ENCODE assay signal across 17 mouse cellular contexts in genomic region chr1:187098285-187098684, GRCm38 (mm10).
DNase-seq lines count a peak whose midpoint lies in the region; ATAC-seq and TF ChIP-seq lines count a peak whose summit lies in the region.
"Had no signal": no experiment of that assay in that cellular context is flagged by ENCODE, and none has a peak within 500 bp of the region (broad histone marks: within the 10 kb centered on the region; RNA-seq: fewer than 3 reads in every experiment).

No protein-coding gene starts in this region.

- TF ChIP-seq EP300 in heart, postnatal 0 days (IDR thresholded peaks at IDR 0.05; ENCODE audit: low read depth), result no peak

- no peak overlapping the region for H3K4me3 ChIP-seq in heart, postnatal 0 days (ENCODE audit: low read depth, low read length)
- H3K4me3 ChIP-seq in heart, embryonic 12.5 days, result no peak overlapping the region
- no peak overlapping the region for H3K4me3 ChIP-seq in left cerebral cortex, adult 2 months
- H3K4me3 ChIP-seq: embryonic facial prominence, embryonic 12.5 days; forebrain, embryonic 15.5 days; heart, embryonic 13.5 days; hindbrain, embryonic 15.5 days had no signal

- peaks cover 5% of the 10 kb centered on the region; the same call in 1 of the 2 replicates for H3K4me1 ChIP-seq in heart, postnatal 0 days (ENCODE audit: control insufficient read depth, insufficient read depth)
- peaks cover 19% of the 10 kb centered on the region for H3K4me1 ChIP-seq in heart, embryonic 12.5 days (replicated peaks)
- H3K4me1 ChIP-seq: embryonic facial prominence, embryonic 12.5 days; forebrain, embryonic 15.5 days; hindbrain, embryonic 15.5 days had no signal

- peak; percentile 47 for DNase-seq in heart, postnatal 0 days (ENCODE audit: low spot score)
- DNase-seq in 416B (ENCODE audit: low read depth), result peak; percentile 4
- peak; percentile 21 for DNase-seq in adrenal gland, adult 8-10 months
- peak; percentile 26 to 31 for DNase-seq in adrenal gland, postnatal 36 days
- no peak for DNase-seq in left cerebral cortex, adult 2 months (ENCODE audit: extremely low spot score in 1 of 2, low spot score in 2 of 2)
- no peak for DNase-seq in natural killer cell, adult 2 months (ENCODE audit: low spot score in 2 of 2)
- DNase-seq: cerebellum, adult 8-10 months; cerebellum, postnatal 14 days; embryo, embryonic 11 days; gastrocnemius, postnatal 14 days; kidney, adult 2 months had no signal

- no peak overlapping the region for H3K27ac ChIP-seq in heart, postnatal 0 days (ENCODE audit: low read depth)
- H3K27ac ChIP-seq in heart, embryonic 12.5 days (ENCODE audit: poor library complexity, severe bottlenecking), result no peak overlapping the region
- no peak overlapping the region for H3K27ac ChIP-seq in left cerebral cortex, adult 2 months
- H3K27ac ChIP-seq: embryonic facial prominence, embryonic 12.5 days; forebrain, embryonic 15.5 days; heart, embryonic 13.5 days; hindbrain, embryonic 15.5 days had no signal

- H3K36me3 ChIP-seq in heart, postnatal 0 days (replicated peaks; ENCODE audit: control insufficient read depth, insufficient read depth, low read length), result no peaks in the 10 kb centered on the region
- no peaks in the 10 kb centered on the region for H3K36me3 ChIP-seq in heart, embryonic 12.5 days
- H3K36me3 ChIP-seq: embryonic facial prominence, embryonic 12.5 days; forebrain, embryonic 15.5 days; heart, embryonic 13.5 days; hindbrain, embryonic 15.5 days had no signal

- intact Hi-C loops in left cerebral cortex, adult 2 months (cut with DNase I), result no loop called here

- H3K27me3 ChIP-seq in heart, postnatal 0 days (ENCODE audit: control insufficient read depth, insufficient read depth, low read length), result no peaks in the 10 kb centered on the region
- no peaks in the 10 kb centered on the region for H3K27me3 ChIP-seq in heart, embryonic 12.5 days (replicated peaks)
- H3K27me3 ChIP-seq: embryonic facial prominence, embryonic 12.5 days; forebrain, embryonic 15.5 days; heart, embryonic 13.5 days; hindbrain, embryonic 15.5 days had no signal

- no peaks in the 10 kb centered on the region for H3K9me3 ChIP-seq in heart, postnatal 0 days (replicated peaks; ENCODE audit: control insufficient read depth, low read length)
- no peaks in the 10 kb centered on the region for H3K9me3 ChIP-seq in heart, embryonic 12.5 days (replicated peaks)
- H3K9me3 ChIP-seq: embryonic facial prominence, embryonic 12.5 days; forebrain, embryonic 15.5 days; heart, embryonic 13.5 days; hindbrain, embryonic 15.5 days had no signal

- 24% methylated on average over 6 of the region's 6 CpGs for WGBS in heart, postnatal 0 days
- 25% methylated on average over 6 of the region's 6 CpGs for WGBS in heart, embryonic 12.5 days

- peak; percentile 58; the same call in 1 of the 2 replicates for ATAC-seq in heart, postnatal 0 days (ENCODE audit: insufficient read depth, low read depth)
- ATAC-seq in heart, embryonic 12.5 days (ENCODE audit: insufficient number of reproducible peaks, low FRiP score), result no peak
- ATAC-seq: forebrain, embryonic 15.5 days; intestine, embryonic 16.5 days had no signal

- no peak overlapping the region for H3K4me2 ChIP-seq in heart, postnatal 0 days (ENCODE audit: low read depth, low read length)
- H3K4me2 ChIP-seq in heart, embryonic 12.5 days, result no peak overlapping the region
- H3K4me2 ChIP-seq: embryonic facial prominence, embryonic 12.5 days; forebrain, embryonic 15.5 days; heart, embryonic 13.5 days; hindbrain, embryonic 15.5 days had no signal

- TF ChIP-seq CTCF in heart, postnatal 0 days (IDR thresholded peaks at IDR 0.05; ENCODE audit: low read depth), result no peak
- TF ChIP-seq CTCF in left cerebral cortex, adult 2 months (IDR thresholded peaks at IDR 0.05), result no peak

- no peak overlapping the region for H3K9ac ChIP-seq in heart, postnatal 0 days (replicated peaks; ENCODE audit: low read depth, low read length)
- no peak overlapping the region for H3K9ac ChIP-seq in heart, embryonic 12.5 days
- H3K9ac ChIP-seq: embryonic facial prominence, embryonic 12.5 days; forebrain, embryonic 15.5 days; heart, embryonic 13.5 days; hindbrain, embryonic 15.5 days had no signal

Comparison
In these comparisons a context has a peak if more than half of its experiments do, and no peak if none do; other contexts are left out.
1. DNase-seq: peak in heart, postnatal 0 days (single experiment), 416B (single experiment), adrenal gland, adult 8-10 months (single experiment) and adrenal gland, postnatal 36 days (2 of 2); none in left cerebral cortex, adult 2 months (0 of 2) and natural killer cell, adult 2 months (0 of 2).